Mouse (Mus musculus): Measurements from ENCODE around the gene 2310011J03Rik.

DNA sequence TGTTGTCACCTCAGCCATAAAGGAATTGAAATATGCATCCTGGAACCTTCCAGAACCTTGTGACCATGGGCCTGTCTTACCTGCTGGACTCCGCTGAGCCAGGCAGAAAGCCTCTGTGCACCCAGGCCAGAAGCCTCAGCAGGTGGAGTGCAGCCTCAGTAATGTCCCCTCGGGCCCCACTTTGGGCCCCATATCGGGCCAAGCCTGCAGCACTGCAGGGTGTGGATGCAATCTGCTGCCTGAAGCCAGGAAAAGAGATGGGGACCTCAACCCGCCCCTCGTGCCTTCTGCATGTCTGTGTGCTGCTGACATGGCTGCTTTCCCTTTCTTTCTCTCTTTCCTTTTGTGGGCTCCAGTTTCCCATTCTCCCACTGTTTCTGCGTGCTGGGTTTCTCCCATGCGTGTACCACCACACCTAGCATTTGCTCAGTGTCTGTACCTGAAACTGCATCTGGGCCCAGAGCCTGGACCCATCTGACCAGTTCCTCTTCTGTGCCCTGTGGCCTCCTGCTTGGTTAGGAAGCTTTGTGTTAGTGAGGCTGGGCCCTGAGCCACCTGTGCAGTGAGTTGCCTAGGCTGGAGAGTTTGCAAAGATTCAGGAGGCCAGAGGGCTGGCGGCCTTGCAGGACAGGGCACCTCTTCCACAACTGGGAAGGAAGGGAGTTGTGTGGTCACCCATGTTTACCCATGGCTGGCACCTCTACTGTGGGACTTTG, 48.3 kb downstream of the 2310011J03Rik start:
- no peak for TF ChIP-seq CTCF (IDR thresholded peaks at IDR 0.05; ENCODE audit: low read depth)
- TF ChIP-seq EP300 (IDR thresholded peaks at IDR 0.05; ENCODE audit: low read depth): no peak
